ENCODE assay signal across 16 mouse cellular contexts in the genomic region with DNA sequence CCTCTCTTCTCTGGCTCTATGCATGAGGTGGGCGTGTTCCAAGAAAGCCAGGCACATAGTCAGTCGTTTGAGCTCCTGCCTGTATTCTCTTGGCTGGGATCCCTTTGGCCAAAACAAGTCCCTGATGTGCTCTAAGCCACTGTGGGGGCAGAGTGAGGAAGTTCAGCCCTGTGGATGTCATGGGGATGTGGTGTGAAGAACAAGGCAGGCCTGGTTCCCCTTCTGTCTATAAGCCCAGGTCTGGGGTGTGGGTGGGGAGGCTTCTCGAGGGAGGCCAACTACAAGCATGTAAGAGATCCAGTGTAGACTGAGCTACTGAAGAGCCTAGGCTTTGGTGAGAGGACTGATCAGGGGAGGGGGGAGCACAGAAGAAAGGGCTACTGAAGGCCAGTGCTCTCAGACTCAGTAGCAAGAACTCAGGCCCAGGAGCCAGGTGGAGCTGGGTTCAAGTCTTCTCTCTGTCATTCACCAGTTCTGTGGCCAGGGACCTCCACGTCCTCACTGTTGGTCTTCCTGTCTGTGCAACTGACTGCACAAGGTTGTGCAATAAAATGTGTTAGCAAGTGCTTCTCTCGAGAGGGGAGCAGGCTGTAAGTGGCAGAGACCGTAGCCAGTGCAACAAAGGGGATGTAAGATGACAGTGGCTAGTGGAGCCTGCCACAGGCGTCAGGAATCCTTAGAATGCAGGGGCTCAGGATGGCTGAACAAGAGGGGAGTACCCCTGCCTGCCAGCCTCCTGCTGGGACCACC. TPM values are rescaled to one million over a fixed set of nuclear protein-coding genes. Genes with fewer than 3 reads are reported as not detected.
"Had no signal": no experiment of that assay in that cellular context is flagged by ENCODE, and none has a peak within 500 bp of the region (broad histone marks: within the 10 kb centered on the region; RNA-seq: fewer than 3 reads in every experiment).

No protein-coding gene starts in this region.

- H3K4me2 ChIP-seq: intestine, embryonic 15.5 days; limb, embryonic 13.5 days; midbrain, embryonic 12.5 days; neural tube, embryonic 15.5 days; stomach, embryonic 15.5 days had no signal

- ATAC-seq: intestine, embryonic 15.5 days had no signal

- H3K4me1 ChIP-seq: intestine, embryonic 15.5 days; limb, embryonic 13.5 days; midbrain, embryonic 12.5 days; neural tube, embryonic 15.5 days; stomach, embryonic 15.5 days had no signal

- H3K9me3 ChIP-seq: intestine, embryonic 15.5 days; midbrain, embryonic 12.5 days; neural tube, embryonic 15.5 days; stomach, embryonic 15.5 days had no signal

- H3K27me3 ChIP-seq: intestine, embryonic 15.5 days; limb, embryonic 13.5 days; midbrain, embryonic 12.5 days; neural tube, embryonic 15.5 days; stomach, embryonic 15.5 days had no signal

- H3K4me3 ChIP-seq: intestine, embryonic 15.5 days; layer of hippocampus, adult 2 months; limb, embryonic 13.5 days; megakaryocyte, embryonic 14.5 days; midbrain, embryonic 12.5 days; neural tube, embryonic 15.5 days; stomach, embryonic 15.5 days had no signal

- H3K36me3 ChIP-seq: intestine, embryonic 15.5 days; limb, embryonic 13.5 days; midbrain, embryonic 12.5 days; neural tube, embryonic 15.5 days; stomach, embryonic 15.5 days had no signal

- DNase-seq: kidney, adult 18-20 months; kidney, postnatal 10 days; kidney, postnatal 4 days; left cerebral cortex, postnatal 4 days; lung, adult 18-20 months; thymus, postnatal 36 days had no signal

- H3K27ac ChIP-seq: intestine, embryonic 15.5 days; layer of hippocampus, adult 2 months; limb, embryonic 13.5 days; midbrain, embryonic 12.5 days; neural tube, embryonic 15.5 days; stomach, embryonic 15.5 days had no signal

- H3K9ac ChIP-seq: intestine, embryonic 15.5 days; limb, embryonic 13.5 days; midbrain, embryonic 12.5 days; neural tube, embryonic 15.5 days; stomach, embryonic 15.5 days had no signal

RNA-seq across cellular contexts. Expression of a gene that starts 40.8 kb away (rescaled TPM):
- total RNA-seq: liver, adult 2 months had no signal
- polyA plus RNA-seq: intestine, embryonic 15.5 days; limb, embryonic 13.5 days; liver, adult 2 months; lung, embryonic 16.5 days; stomach, embryonic 15.5 days; thymus, postnatal 0 days had no signal
